Mouse (Mus musculus) hindbrain, postnatal 0 days (tissue): Measurements from ENCODE around the gene C9orf72. TPM values are rescaled to one million over a fixed set of nuclear protein-coding genes. Genes with fewer than 3 reads are reported as not detected.

Experiments
- ATAC-seq: fragments of 200-750 bp; cut with Nextera tagmentation; 2 replicates; pipeline ENCODE4 v1.8.0; 2017; ENCODE audit warnings: mild to moderate bottlenecking, moderate TSS enrichment, moderate library complexity
- DNase-seq: peaks from one replicate; pipeline ENCODE4 v3.0.0-alpha.2; 2015; ENCODE audit warnings: low spot score
- H3K27ac ChIP-seq: fragments of 300-500 bp; sonication (generic); 2 replicates; pipeline ENCODE4 v1.5.1; 2014; ENCODE audit warnings: mild to moderate bottlenecking
- H3K27me3 ChIP-seq: fragments of 300-500 bp; sonication (generic); 2 replicates; pipeline ENCODE4 v1.6.1; 2014; ENCODE audit warnings: low read length, mixed read lengths; ENCODE audit not compliant: insufficient read depth
- H3K36me3 ChIP-seq: fragments of 300-500 bp; sonication (generic); 2 replicates; pipeline ENCODE4 v1.6.1; 2014; ENCODE audit warnings: low read length, mixed read lengths; ENCODE audit not compliant: insufficient read depth
- H3K4me1 ChIP-seq: fragments of 300-500 bp; sonication (generic); 2 replicates; pipeline ENCODE4 v1.6.1; 2014; ENCODE audit warnings: antibody characterized with exemption, low read length, mixed read lengths; ENCODE audit not compliant: insufficient read depth
- H3K4me2 ChIP-seq: fragments of 300-500 bp; sonication (generic); 2 replicates; pipeline ENCODE4 v1.6.1; 2014; ENCODE audit warnings: low read depth, mild to moderate bottlenecking, low read length, moderate library complexity, mixed read lengths
- H3K4me3 ChIP-seq: fragments of 300-500 bp; sonication (generic); 2 replicates; pipeline ENCODE4 v1.5.1; 2014; ENCODE audit warnings: low read length
- H3K9ac ChIP-seq: fragments of 300-500 bp; sonication (generic); replicated peaks from 2 replicates; pipeline ENCODE4 v1.6.1; 2014; ENCODE audit warnings: mild to moderate bottlenecking, low read length, moderate library complexity, mixed read lengths
- H3K9me3 ChIP-seq: fragments of 300-500 bp; sonication (generic); 2 replicates; pipeline ENCODE4 v1.6.1; 2016; ENCODE audit warnings: low read length, mixed read lengths
- CTCF ChIP-seq: IDR thresholded peaks from 2 replicates; pipeline ENCODE4 v1.5.1; 2016; ENCODE audit warnings: antibody characterized with exemption, control low read depth, low read depth
- WGBS: fragments of 180-500 bp; shearing (Covaris S2); extraction: QIAGEN DNeasy Blood & Tissue Kit; methylation state at CpG from one replicate; pipeline ENCODE4 v1.1.7; 2014; 5-methylcytosine and 5-hydroxymethylcytosine counted together
- polyA plus RNA-seq: library from polyadenylated mRNA; unstranded; fragments of >200 nt; fragmentation: Nextera tagmentation; extraction: Ambion mirVana; gene quantifications from 2 replicates; pipeline ENCODE4 v1.2.1, GENCODE M21; 2015
- total RNA-seq: library from RNA; depleted of rRNA; stranded (reverse); fragments of >200 nt; gene quantifications from 2 replicates; pipeline ENCODE4 v1.2.3, GENCODE M21; 2014

C9orf72 gene
- total and polyA plus RNA-seq, 2 experiments from 2014 or later = 40.4 to 42.3 TPM

DNA sequence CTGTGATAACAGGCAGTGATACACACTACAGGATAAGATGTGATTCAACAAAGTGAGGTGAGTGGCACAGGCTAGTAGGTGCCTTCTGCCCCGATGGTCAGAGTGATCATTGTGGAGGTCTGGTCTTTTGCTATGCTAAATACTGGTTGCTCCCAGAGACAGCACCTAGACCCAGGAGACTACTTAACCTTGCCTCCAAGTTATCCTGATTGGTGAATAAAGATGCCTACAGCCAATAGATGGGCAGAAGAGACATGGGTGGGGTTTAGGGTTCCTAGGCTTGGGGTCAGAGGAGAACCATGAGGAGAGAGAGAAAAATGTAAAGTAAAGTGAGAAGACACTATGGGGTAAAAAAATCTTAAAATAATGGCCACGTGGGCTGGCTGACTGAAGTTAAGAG lies 4.8 kb downstream of the C9orf72 start:
- no peak for TF ChIP-seq CTCF
- 40% methylated on average over 2 of the region's 2 CpGs for WGBS

DNA sequence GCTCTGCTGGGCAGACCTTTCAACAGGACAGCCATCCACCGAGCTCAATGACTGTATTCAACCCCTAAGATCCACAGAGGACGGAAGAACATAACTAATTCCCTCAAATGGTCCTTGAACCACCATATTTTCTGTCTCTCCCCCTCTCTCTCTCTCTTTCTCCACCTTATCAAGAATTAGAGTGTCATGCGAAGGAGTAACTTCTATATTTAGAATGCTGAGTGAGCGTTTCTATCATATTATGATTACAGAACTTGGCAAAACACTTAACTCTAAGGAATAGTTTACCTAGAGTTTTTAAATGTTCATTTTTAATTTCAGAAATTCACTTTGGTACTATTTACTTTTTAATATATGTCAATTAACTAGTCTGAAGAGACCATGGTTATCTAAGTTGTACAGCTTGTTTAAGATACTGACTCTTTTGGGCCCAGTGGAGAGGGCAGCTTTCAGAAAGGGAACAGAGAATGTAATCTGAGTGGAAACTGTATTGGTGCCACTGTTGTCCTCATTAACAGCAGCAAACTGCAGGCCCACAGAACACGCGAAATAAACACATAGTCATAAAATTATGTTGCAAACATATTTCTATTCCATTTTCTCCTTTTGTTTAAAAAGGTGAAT lies 5.8 kb downstream of the C9orf72 start:
- no peak overlapping the region for H3K4me2 ChIP-seq
- H3K9ac ChIP-seq = no peak overlapping the region
- H3K9me3 ChIP-seq = no peaks in the 10 kb centered on the region
- 82% methylated on average over 6 of the region's 6 CpGs for WGBS
- H3K27me3 ChIP-seq = no peaks in the 10 kb centered on the region
- no peak overlapping the region for H3K27ac ChIP-seq
- DNase-seq (no peak), ATAC-seq (no peak)
- TF ChIP-seq CTCF = no peak
- H3K36me3 ChIP-seq = peaks cover 11% of the 10 kb centered on the region
- H3K4me3 ChIP-seq = no peak overlapping the region
- no peaks in the 10 kb centered on the region; the same call in 1 of the 2 replicates for H3K4me1 ChIP-seq

More for the DNA sequence above, 4.8 kb downstream of the C9orf72 start:
- DNase-seq (no peak), ATAC-seq (no peak)
- Histone ChIP-seq H3K9ac (no peak overlapping the region), H3K36me3 (peaks cover 5% of the 10 kb centered on the region; the same call in 1 of the 2 replicates), H3K4me3 (no peak overlapping the region), H3K9me3 (no peaks in the 10 kb centered on the region), H3K4me2 (no peak overlapping the region), H3K27ac (no peak overlapping the region), H3K27me3 (no peaks in the 10 kb centered on the region), H3K4me1 (no peaks in the 10 kb centered on the region; the same call in 1 of the 2 replicates)

DNA sequence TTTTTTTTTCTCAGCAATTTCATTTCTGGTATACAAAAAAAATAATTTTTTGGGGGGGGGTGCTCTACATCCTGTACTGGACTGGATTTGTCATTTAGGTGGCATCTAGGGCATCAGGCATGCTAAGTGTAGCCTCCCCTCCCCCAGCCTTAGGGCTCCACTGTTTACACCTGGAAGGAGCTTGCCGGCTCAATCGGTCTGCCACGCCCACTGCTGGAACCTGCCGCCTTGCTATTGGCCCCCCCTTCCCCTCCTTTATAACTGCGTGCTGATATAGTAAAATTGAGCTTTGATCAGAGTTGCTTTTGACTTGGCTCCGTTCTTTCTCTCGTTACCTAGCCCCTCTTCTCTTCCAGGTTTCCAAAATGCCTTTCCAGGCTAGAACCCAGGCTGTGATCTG lies 21.3 kb downstream of the C9orf72 start:
- TF ChIP-seq CTCF = no peak
- DNase-seq (no peak), ATAC-seq (no peak)
- H3K27ac ChIP-seq = no peak overlapping the region
- H3K9me3 ChIP-seq = no peaks in the 10 kb centered on the region
- H3K4me1 ChIP-seq = no peaks in the 10 kb centered on the region
- H3K4me3 ChIP-seq = no peak overlapping the region
- 71% methylated on average over 7 of the region's 7 CpGs for WGBS
- H3K9ac ChIP-seq = no peak overlapping the region
- H3K4me2 ChIP-seq = no peak overlapping the region
- H3K36me3 ChIP-seq = peaks cover 14% of the 10 kb centered on the region; the same call in 1 of the 2 replicates
- H3K27me3 ChIP-seq = no peaks in the 10 kb centered on the region

DNA sequence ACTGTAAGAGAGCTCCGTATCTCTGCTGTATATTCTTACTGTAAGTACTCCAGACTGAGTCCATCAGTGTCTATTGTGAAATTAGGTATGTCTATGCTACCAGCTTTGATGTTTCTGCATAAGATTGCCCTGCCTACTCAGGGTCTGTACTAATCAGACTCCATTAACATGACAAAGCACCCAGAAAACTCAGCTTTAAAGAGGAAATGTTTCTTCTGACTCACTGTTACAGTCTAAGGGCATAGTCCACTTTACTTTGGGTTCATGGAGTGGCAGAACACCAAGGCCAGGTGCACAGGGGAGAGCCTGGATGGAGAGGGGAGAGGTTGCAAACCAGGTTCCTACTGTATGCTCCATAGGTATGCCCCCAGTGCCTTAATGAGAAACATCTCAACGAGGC lies 22.3 kb downstream of the C9orf72 start:
- no peaks in the 10 kb centered on the region for H3K27me3 ChIP-seq
- H3K4me2 ChIP-seq = no peak overlapping the region
- H3K4me3 ChIP-seq = no peak overlapping the region
- 87% methylated on average over 2 of the region's 2 CpGs for WGBS
- TF ChIP-seq CTCF = no peak
- H3K27ac ChIP-seq = no peak overlapping the region
- H3K9me3 ChIP-seq = no peaks in the 10 kb centered on the region
- no peaks in the 10 kb centered on the region for H3K4me1 ChIP-seq
- no peak for DNase-seq
- no peak overlapping the region for H3K9ac ChIP-seq
- H3K36me3 ChIP-seq = peaks cover 14% of the 10 kb centered on the region; the same call in 1 of the 2 replicates
- no peak for ATAC-seq

DNA sequence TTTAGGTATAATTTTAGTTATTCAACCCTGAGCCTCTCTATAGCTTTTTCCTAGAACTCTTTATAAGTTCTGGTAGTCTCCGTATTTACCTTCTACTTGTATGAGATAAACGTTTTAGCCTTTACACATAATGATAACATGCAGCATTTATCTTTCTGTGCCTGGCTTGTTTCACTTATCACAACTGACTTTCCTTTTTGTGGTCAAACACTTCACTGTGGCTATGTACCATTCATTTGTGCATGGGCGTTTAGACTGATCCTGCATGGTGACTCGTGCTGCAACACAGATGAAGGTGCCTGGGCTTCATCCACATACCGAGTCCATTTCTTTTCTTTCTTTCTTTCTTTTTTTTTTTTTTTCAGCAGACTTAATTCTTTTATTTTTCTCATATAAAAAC lies 24.3 kb downstream of the C9orf72 start:
- WGBS = over 99% methylated on average over 5 of the region's 5 CpGs
- H3K36me3 ChIP-seq = peaks cover 20% of the 10 kb centered on the region; the same call in 1 of the 2 replicates

DNA sequence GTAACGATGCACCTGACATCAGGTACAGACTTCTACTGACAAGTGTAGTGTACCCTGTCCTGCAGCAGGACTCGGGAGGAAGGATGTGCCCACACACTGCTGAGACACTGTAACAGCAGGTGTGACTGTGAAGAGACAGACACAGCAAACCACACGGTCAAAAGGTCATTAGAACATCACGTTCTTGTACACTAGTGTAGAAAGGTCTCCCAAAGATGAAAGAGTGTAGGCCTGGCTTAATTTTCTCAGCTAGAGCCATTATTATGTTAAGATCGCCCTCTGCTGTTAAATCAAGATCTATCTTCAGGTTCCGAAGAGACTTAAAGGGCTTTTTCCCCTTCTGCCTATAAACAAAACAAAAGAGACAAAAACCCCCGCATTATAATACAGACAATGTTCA lies 33.2 kb downstream of the C9orf72 start:
- no peaks in the 10 kb centered on the region for H3K4me1 ChIP-seq
- DNase-seq (peak; percentile 75), ATAC-seq (peak; percentile 53; the same call in 1 of the 2 replicates)
- WGBS = 31% methylated on average over 7 of the region's 7 CpGs
- no peaks in the 10 kb centered on the region for H3K27me3 ChIP-seq
- no peak overlapping the region for H3K4me2 ChIP-seq
- no peak overlapping the region for H3K9ac ChIP-seq
- H3K36me3 ChIP-seq = peaks cover 6% of the 10 kb centered on the region
- no peak overlapping the region for H3K27ac ChIP-seq
- TF ChIP-seq CTCF = peak; percentile 64
- H3K9me3 ChIP-seq = no peaks in the 10 kb centered on the region
- H3K4me3 ChIP-seq = no peak overlapping the region

More for the DNA sequence above, 24.3 kb downstream of the C9orf72 start:
- H3K4me2 ChIP-seq = no peak overlapping the region
- no peaks in the 10 kb centered on the region for H3K27me3 ChIP-seq
- no peak overlapping the region for H3K9ac ChIP-seq
- no peak for ATAC-seq
- no peak overlapping the region for H3K4me3 ChIP-seq
- no peak for DNase-seq
- H3K4me1 ChIP-seq = no peaks in the 10 kb centered on the region
- no peak for TF ChIP-seq CTCF
- no peaks in the 10 kb centered on the region for H3K9me3 ChIP-seq
- no peak overlapping the region for H3K27ac ChIP-seq

DNA sequence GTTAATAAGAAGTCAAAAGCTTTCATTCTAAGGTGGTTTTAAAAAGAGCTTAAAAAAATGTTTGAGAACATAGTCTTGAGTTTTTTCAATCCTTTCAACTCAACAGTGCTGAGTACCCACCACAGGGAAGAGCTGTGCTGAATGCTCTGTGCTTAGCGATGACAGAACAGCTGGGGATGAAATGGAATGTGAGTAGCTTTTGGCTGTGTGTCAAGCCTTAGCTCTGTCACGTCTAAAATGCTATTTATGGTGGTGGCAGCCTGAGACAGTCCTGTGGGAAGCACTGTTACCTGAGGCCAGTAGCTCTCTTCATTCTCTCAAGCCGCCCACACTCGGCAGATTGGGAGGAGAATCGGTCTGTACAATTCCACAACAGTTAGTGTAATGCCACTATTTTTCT lies 36.2 kb downstream of the C9orf72 start:
- Histone ChIP-seq H3K36me3 (no peaks in the 10 kb centered on the region), H3K27ac (no peak overlapping the region), H3K9ac (no peak overlapping the region), H3K4me1 (no peaks in the 10 kb centered on the region), H3K27me3 (no peaks in the 10 kb centered on the region), H3K4me2 (no peak overlapping the region), H3K4me3 (no peak overlapping the region), H3K9me3 (no peaks in the 10 kb centered on the region)
- TF ChIP-seq CTCF = no peak
- ATAC-seq (no peak), DNase-seq (peak; percentile 13)
- WGBS = 62% methylated on average over 5 of the region's 5 CpGs
